Mouse (Mus musculus): ENCODE measurements at regions not wholly inside any gene's neighbourhood (a gene's known extent, or its start where the extent isn't known, plus 50 kb on each side); places are given as distances from the start of the nearest gene placed in this dataset.
"Not testable (repeated sequence)": the region's sequence is repeated elsewhere in the genome, so short reads cannot be mapped to it uniquely, and the experiment has no call there.

DNA sequence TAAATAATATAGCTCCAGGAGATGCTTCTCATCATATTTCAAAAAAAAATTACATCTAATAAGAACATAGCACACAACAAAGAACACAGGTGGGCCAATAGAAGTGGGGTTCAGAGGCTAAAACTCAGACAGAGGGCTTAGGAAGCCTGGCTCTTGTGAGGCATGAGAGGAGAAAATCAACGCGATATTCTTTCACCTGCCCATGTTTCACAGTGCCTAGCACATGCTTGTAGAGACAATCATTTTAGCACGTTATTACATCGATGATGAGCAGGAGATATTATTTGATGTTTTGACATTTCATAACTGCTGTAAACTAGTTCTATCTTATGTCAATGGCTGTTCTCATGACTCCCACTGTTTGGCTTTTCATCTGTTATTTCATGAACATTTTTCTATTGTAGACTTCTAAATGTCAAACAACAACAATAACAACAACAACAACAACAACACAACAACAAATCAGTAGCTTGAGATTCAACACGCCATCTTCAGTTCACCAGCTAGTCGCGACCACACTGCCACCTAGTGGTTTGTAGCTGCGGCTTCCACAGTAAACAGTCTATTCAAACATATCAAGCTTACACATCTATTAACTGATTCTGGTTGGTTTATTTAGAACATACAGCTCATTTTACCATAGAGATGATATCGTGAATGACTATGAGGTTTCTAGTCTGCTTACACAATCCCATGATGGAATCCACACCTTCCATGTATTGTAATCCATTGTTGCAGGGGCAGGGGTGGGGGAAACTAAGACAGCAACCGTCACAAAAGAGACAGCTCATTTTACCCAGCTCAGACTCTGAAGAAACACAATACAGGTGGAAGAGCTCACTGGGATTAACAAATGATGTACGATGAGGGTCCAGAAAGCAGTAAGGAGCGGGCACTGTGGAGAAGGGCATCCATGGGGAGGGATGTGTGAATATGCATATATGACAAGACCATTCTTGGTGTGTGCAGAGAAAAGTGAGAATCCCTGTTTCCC is 60.5 kb upstream of the Tmem200a start:
- peak; percentile 85 for TF ChIP-seq CTCF (IDR thresholded peaks at IDR 0.05; ENCODE audit: low read depth)
- Histone ChIP-seq H3K9me3 (ENCODE audit: low read depth, low read length) (no peaks in the 10 kb centered on the region), H3K27ac (ENCODE audit: low read depth) (no peak overlapping the region), H3K9ac (no peak overlapping the region), H3K36me3 (ENCODE audit: insufficient read depth) (no peaks in the 10 kb centered on the region), H3K4me1 (ENCODE audit: insufficient read depth) (no peaks in the 10 kb centered on the region), H3K4me2 (no peak overlapping the region), H3K27me3 (ENCODE audit: insufficient read depth, low read length) (no peaks in the 10 kb centered on the region), H3K4me3 (ENCODE audit: low read depth, low read length) (no peak overlapping the region)
- ATAC-seq (ENCODE audit: insufficient read depth), result peak; percentile 71; the same call in 1 of the 2 replicates
- WGBS, result 29% methylated on average over 12 of the region's 12 CpGs
- DNase-seq, result peak; percentile 84

DNA sequence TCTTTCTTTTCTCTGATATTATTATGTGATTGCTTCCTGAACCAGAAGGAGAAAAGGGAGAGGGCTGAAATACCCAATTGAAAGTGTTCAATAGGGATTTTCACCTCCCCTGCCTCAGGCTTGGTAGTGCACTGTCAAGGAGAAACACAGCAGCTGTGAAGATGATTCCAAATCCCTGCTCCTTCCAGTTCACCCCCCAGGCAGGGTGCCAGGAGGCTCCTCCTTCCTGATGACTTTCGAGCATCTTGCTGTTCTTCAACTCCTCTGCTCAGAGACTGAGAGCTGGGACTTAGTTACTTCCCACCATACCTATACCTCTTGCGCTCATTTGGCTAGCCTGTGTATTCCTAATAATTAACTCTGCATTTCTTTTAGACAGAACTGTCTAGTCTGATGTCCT is 73.7 kb upstream of the Tmem200a start:
- H3K36me3 ChIP-seq (ENCODE audit: insufficient read depth), result no peaks in the 10 kb centered on the region
- H3K9me3 ChIP-seq (ENCODE audit: low read depth, low read length), result no peaks in the 10 kb centered on the region
- no peaks in the 10 kb centered on the region for H3K4me1 ChIP-seq (ENCODE audit: insufficient read depth)
- H3K4me3 ChIP-seq (ENCODE audit: low read depth, low read length), result no peak overlapping the region
- H3K27ac ChIP-seq (ENCODE audit: low read depth), result no peak overlapping the region
- no peak overlapping the region for H3K4me2 ChIP-seq
- no peaks in the 10 kb centered on the region for H3K27me3 ChIP-seq (ENCODE audit: insufficient read depth, low read length)
- no peak for ATAC-seq (ENCODE audit: insufficient read depth)
- WGBS, result 69% methylated on average over 2 of the region's 2 CpGs
- H3K9ac ChIP-seq, result no peak overlapping the region
- DNase-seq, result no peak
- TF ChIP-seq CTCF (IDR thresholded peaks at IDR 0.05; ENCODE audit: low read depth), result no peak

DNA sequence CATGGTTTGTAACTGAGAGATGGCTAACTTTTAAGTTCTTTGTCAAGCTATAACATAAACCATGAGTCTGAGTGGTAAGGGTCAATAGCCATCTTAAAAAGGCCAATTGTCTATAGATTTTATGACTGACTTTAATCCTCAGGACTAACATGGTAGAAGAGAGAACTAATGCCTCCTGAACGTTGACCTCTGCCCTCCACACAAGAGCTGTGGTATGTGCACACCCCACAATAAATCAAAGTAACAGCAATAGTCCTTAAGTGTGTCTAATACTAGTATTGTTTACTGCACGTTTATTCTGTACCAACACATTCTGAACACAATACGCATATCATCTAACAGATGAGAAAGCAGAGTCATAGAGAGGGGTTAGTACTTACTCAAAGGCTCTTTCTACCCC is 70.7 kb upstream of the Samd3 start:
- Histone ChIP-seq H3K4me2 (no peak overlapping the region), H3K9me3 (ENCODE audit: low read depth, low read length) (no peaks in the 10 kb centered on the region), H3K27me3 (ENCODE audit: insufficient read depth, low read length) (no peaks in the 10 kb centered on the region), H3K9ac (no peak overlapping the region), H3K27ac (ENCODE audit: low read depth) (no peak overlapping the region), H3K4me3 (ENCODE audit: low read depth, low read length) (no peak overlapping the region), H3K36me3 (ENCODE audit: insufficient read depth) (no peaks in the 10 kb centered on the region), H3K4me1 (ENCODE audit: insufficient read depth) (no peaks in the 10 kb centered on the region)
- 57% methylated on average over 3 of the region's 3 CpGs for WGBS
- TF ChIP-seq CTCF (IDR thresholded peaks at IDR 0.05; ENCODE audit: low read depth), result no peak
- ATAC-seq (ENCODE audit: insufficient read depth) (no peak), DNase-seq (no peak)

DNA sequence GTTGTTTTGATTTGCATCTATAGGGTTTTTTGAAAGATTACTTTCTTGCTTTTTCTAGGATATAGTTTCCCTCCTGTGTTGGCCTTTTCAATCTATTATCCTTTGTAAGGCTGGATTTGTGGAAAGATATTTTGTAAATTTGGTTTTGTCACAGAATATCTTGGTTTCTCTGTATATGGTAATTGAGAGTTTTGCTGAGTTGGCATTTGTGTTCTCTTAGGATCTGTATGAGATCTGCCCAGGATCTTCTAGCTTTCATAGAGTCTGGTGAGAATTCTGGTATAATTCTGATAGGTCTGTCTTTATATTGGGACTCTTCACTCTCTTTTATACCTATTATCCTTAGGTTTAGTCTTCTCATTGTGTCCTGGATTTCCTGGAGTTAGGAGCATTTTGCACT is 68.4 kb upstream of the Samd3 start:
- H3K27me3 ChIP-seq (ENCODE audit: insufficient read depth, low read length); H3K27ac ChIP-seq (ENCODE audit: low read depth); H3K9me3 ChIP-seq (ENCODE audit: low read depth, low read length); H3K36me3 ChIP-seq (ENCODE audit: insufficient read depth); H3K4me3 ChIP-seq (ENCODE audit: low read depth, low read length); ATAC-seq (ENCODE audit: insufficient read depth); DNase-seq; H3K9ac ChIP-seq; H3K4me2 ChIP-seq; H3K4me1 ChIP-seq (ENCODE audit: insufficient read depth): not testable (repeated sequence)

DNA sequence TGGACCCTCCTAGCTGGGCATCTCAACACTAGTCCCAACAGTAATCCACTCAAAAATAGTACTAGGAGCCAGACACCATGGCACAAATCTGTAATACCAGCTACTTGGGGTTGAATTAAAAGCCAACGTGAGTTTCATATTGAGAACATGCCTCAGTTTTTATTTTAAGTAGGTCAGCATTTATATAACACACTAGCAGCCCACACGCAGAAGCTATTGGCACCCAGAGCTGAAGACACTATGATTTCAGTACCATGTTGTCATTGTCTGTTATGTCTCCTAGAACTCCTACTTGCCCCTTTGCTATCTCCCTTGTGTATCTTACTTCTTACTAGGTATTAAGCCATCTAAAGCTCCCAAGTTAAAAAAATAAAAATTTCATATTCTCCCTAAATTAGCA is 65.0 kb upstream of the Samd3 start:
- no peak overlapping the region for H3K4me2 ChIP-seq
- 71% methylated on average over 2 of the region's 2 CpGs for WGBS
- no peaks in the 10 kb centered on the region for H3K9me3 ChIP-seq (ENCODE audit: low read depth, low read length)
- no peak overlapping the region for H3K27ac ChIP-seq (ENCODE audit: low read depth)
- no peak overlapping the region for H3K4me3 ChIP-seq (ENCODE audit: low read depth, low read length)
- DNase-seq, result no peak
- H3K9ac ChIP-seq, result no peak overlapping the region
- TF ChIP-seq CTCF (IDR thresholded peaks at IDR 0.05; ENCODE audit: low read depth), result no peak
- H3K4me1 ChIP-seq (ENCODE audit: insufficient read depth), result no peaks in the 10 kb centered on the region
- no peak for ATAC-seq (ENCODE audit: insufficient read depth)
- H3K27me3 ChIP-seq (ENCODE audit: insufficient read depth, low read length), result no peaks in the 10 kb centered on the region
- no peaks in the 10 kb centered on the region for H3K36me3 ChIP-seq (ENCODE audit: insufficient read depth)

DNA sequence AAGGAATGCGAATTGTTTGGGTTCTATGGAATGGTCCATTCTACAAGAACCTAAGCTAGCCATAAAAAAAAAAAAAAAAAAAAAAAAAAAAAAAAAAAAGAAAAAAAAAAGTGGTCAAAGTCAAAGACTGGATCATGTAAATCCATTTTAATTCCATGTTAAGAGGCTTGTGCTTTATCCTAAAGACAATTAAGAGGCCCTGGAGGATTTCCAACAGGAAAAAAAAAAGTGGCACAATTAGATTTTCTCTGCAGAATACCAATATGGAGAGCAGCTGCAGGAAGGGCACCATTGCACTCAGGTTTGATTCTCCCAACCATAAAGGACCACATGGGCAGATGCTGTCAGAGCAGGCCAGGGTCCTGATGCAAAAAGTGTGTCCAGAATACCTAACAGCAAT is 51.9 kb upstream of the Samd3 start:
- ATAC-seq (ENCODE audit: insufficient read depth) (no peak), DNase-seq (no peak)
- Histone ChIP-seq H3K36me3 (ENCODE audit: insufficient read depth) (no peaks in the 10 kb centered on the region), H3K9me3 (ENCODE audit: low read depth, low read length) (no peaks in the 10 kb centered on the region), H3K4me3 (ENCODE audit: low read depth, low read length) (no peak overlapping the region), H3K4me1 (ENCODE audit: insufficient read depth) (no peaks in the 10 kb centered on the region), H3K27me3 (ENCODE audit: insufficient read depth, low read length) (no peaks in the 10 kb centered on the region), H3K4me2 (no peak overlapping the region), H3K27ac (ENCODE audit: low read depth) (no peak overlapping the region), H3K9ac (no peak overlapping the region)
- no peak for TF ChIP-seq CTCF (IDR thresholded peaks at IDR 0.05; ENCODE audit: low read depth)
- 85% methylated on average over 1 of the region's 1 CpGs for WGBS

DNA sequence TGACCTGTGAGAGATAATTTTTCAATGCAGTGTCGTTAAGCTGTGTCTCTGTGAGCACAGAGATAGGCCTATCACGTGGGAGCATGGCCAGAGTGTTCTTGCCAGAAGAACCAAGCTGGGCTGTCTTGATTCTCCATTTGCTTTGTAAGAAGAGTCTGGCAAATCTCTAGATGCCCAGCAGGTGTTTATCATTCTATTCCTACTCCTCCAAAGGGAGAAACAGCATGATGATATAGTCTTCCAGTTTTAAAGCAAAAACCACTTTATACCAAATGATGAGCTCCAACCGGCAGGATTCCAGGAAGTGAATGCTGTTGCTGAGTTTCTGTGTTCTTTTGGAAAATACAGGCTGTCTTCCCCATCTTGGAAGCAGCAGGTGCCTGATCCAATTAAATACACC is 51.2 kb upstream of the Samd3 start:
- Histone ChIP-seq H3K4me1 (ENCODE audit: insufficient read depth) (no peaks in the 10 kb centered on the region), H3K27ac (ENCODE audit: low read depth) (no peak overlapping the region), H3K4me3 (ENCODE audit: low read depth, low read length) (no peak overlapping the region), H3K4me2 (no peak overlapping the region), H3K27me3 (ENCODE audit: insufficient read depth, low read length) (no peaks in the 10 kb centered on the region), H3K36me3 (ENCODE audit: insufficient read depth) (no peaks in the 10 kb centered on the region), H3K9me3 (ENCODE audit: low read depth, low read length) (no peaks in the 10 kb centered on the region), H3K9ac (no peak overlapping the region)
- DNase-seq (no peak), ATAC-seq (ENCODE audit: insufficient read depth) (no peak)
- TF ChIP-seq CTCF (IDR thresholded peaks at IDR 0.05; ENCODE audit: low read depth), result no peak
- WGBS, result 66% methylated on average over 3 of the region's 3 CpGs
